Mouse (Mus musculus) myocyte (in vitro differentiated cells): ENCODE data around the gene Scarb1.
A peak's percentile ranks its signal among the peaks of the same experiment; 100 is the strongest.

Source experiments
- E2F4 ChIP-seq: IDR thresholded peaks from one replicate; pipeline ENCODE4 v1.6.1; 2011; ENCODE audit warnings: mild to moderate bottlenecking, control low read depth, moderate library complexity; ENCODE audit not compliant: insufficient read depth
- MAX ChIP-seq: IDR thresholded peaks from one replicate; pipeline ENCODE4 v1.6.1; 2011; ENCODE audit warnings: low read depth, mild to moderate bottlenecking, control low read depth
- MYOD1 ChIP-seq, 3 experiments: IDR thresholded peaks; one replicate each; pipeline ENCODE4 v1.6.1; 2011; ENCODE audit warnings: control low read depth in 2 of 3, low read depth in 2 of 3, mild to moderate bottlenecking in 2 of 3, moderate library complexity in 1 of 3; ENCODE audit not compliant: insufficient read length in 2 of 3, control insufficient read depth in 1 of 3
- MYOG ChIP-seq, 3 experiments: IDR thresholded peaks; one replicate each; pipeline ENCODE4 v1.6.1; 2011; ENCODE audit warnings: control low read depth in 2 of 3, low read depth in 2 of 3, mild to moderate bottlenecking in 2 of 3; ENCODE audit not compliant: insufficient read length in 2 of 3, control insufficient read depth in 1 of 3, insufficient read depth in 1 of 3
- POLR2A ChIP-seq: IDR thresholded peaks from one replicate; pipeline ENCODE4 v1.6.1; 2011; ENCODE audit warnings: low read depth, mild to moderate bottlenecking, control low read depth, moderate library complexity; ENCODE audit not compliant: insufficient read length
- POLR2AphosphoS2 ChIP-seq: IDR thresholded peaks from one replicate; pipeline ENCODE4 v1.6.1; 2011; ENCODE audit warnings: low read depth, control low read depth; ENCODE audit not compliant: insufficient read length
- TCF12 ChIP-seq: IDR thresholded peaks from one replicate; pipeline ENCODE4 v1.6.1; 2011; ENCODE audit warnings: mild to moderate bottlenecking, control low read depth; ENCODE audit not compliant: poor library complexity, insufficient read depth, severe bottlenecking
- TCF3 ChIP-seq: IDR thresholded peaks from one replicate; pipeline ENCODE4 v1.6.1; 2011; ENCODE audit warnings: low read depth, control low read depth; ENCODE audit not compliant: insufficient read length
- USF1 ChIP-seq: IDR thresholded peaks from one replicate; pipeline ENCODE4 v1.6.1; 2011; ENCODE audit warnings: low read depth, mild to moderate bottlenecking, control low read depth, moderate library complexity

GRCm38 (mm10) chr5:125389579-125390441 lies 48.9 kb upstream of the Scarb1 start, which contains the start of gene Ubc:
- TF ChIP-seq POLR2A (peak; percentile 95), MYOG (IDR thresholded peaks at IDR 0.05; ENCODE audit: control insufficient read depth in 1 of 3, insufficient read depth in 1 of 3, insufficient read length in 2 of 3, low read depth in 2 of 3) (peak in 2 of 3 experiments; percentile 24 to 59), E2F4 (no peak), USF1 (no peak), MAX (no peak), TCF12 (no peak), POLR2AphosphoS2 (peak; percentile 97), MYOD1 (IDR thresholded peaks at IDR 0.05; ENCODE audit: control insufficient read depth in 1 of 3, insufficient read length in 2 of 3, low read depth in 2 of 3) (peak in 1 of 3 experiments; percentile 35), TCF3 (no peak)
